Mouse (Mus musculus) embryonic facial prominence, embryonic 11.5 days (tissue): ENCODE data around the gene Sbf2. TPM values are rescaled to one million over a fixed set of nuclear protein-coding genes. Genes with fewer than 3 reads are reported as not detected.

Experiments used
- ATAC-seq: fragments of 200-750 bp; cut with Nextera tagmentation; replicated peaks from 2 replicates; pipeline ENCODE4 v1.8.0; 2017; ENCODE audit warnings: low read depth; ENCODE audit not compliant: insufficient number of reproducible peaks, low FRiP score, low TSS enrichment
- DNase-seq: peaks from one replicate; pipeline ENCODE4 v3.0.0-alpha.2; 2015; ENCODE audit warnings: low spot score
- H3K27ac ChIP-seq: fragments of 300-500 bp; sonication (generic); replicated peaks from 2 replicates; pipeline ENCODE4 v1.5.1; 2014; ENCODE audit warnings: mild to moderate bottlenecking, low read depth, low read length, control low read depth
- H3K27me3 ChIP-seq: fragments of 300-500 bp; sonication (generic); 2 replicates; pipeline ENCODE4 v1.6.1; 2014; ENCODE audit warnings: mild to moderate bottlenecking, low read length, moderate library complexity, mixed read lengths; ENCODE audit not compliant: control insufficient read depth, insufficient read depth
- H3K36me3 ChIP-seq: fragments of 300-500 bp; sonication (generic); replicated peaks from 2 replicates; pipeline ENCODE4 v1.6.1; 2014; ENCODE audit warnings: low read depth, mild to moderate bottlenecking, low read length, moderate library complexity, mixed read lengths; ENCODE audit not compliant: control insufficient read depth, insufficient read depth
- H3K4me1 ChIP-seq: fragments of 300-500 bp; sonication (generic); 2 replicates; pipeline ENCODE4 v1.6.1; 2014; ENCODE audit warnings: low read length, mixed read lengths; ENCODE audit not compliant: control insufficient read depth, insufficient read depth
- H3K4me2 ChIP-seq: fragments of 300-500 bp; sonication (generic); 2 replicates; pipeline ENCODE4 v1.6.1; 2014; ENCODE audit warnings: low read depth, mild to moderate bottlenecking, control low read depth, low read length, moderate library complexity
- H3K4me3 ChIP-seq: fragments of 300-500 bp; sonication (generic); 2 replicates; pipeline ENCODE4 v1.5.1; 2014; ENCODE audit warnings: low read depth, low read length, control low read depth
- H3K9ac ChIP-seq: fragments of 300-500 bp; sonication (generic); replicated peaks from 2 replicates; pipeline ENCODE4 v1.6.1; 2014; ENCODE audit warnings: mild to moderate bottlenecking, control low read depth, low read length
- H3K9me3 ChIP-seq: fragments of 300-500 bp; sonication (generic); replicated peaks from 2 replicates; pipeline ENCODE4 v1.6.1; 2016; ENCODE audit warnings: mild to moderate bottlenecking, low read length, inconsistent platforms, mixed read lengths; ENCODE audit not compliant: control insufficient read depth
- WGBS: fragments of 180-500 bp; shearing (Covaris S2); extraction: QIAGEN DNeasy Blood & Tissue Kit; methylation state at CpG from one replicate; pipeline ENCODE4 v1.1.7; 2014; 5-methylcytosine and 5-hydroxymethylcytosine counted together
- polyA plus RNA-seq: library from polyadenylated mRNA; unstranded; fragments of >200 nt; fragmentation: Nextera tagmentation; extraction: Ambion mirVana; gene quantifications from 2 replicates; pipeline ENCODE4 v1.2.1, GENCODE M21; 2014

Gene Sbf2
- polyA plus RNA-seq, 1 experiment from 2014 or later = 25.4 TPM

- no peaks in the 10 kb centered on the region for H3K9me3 ChIP-seq
- WGBS = 82% methylated on average over 4 of the region's 4 CpGs
- no peak for DNase-seq
- no peaks in the 10 kb centered on the region for H3K36me3 ChIP-seq
- no peak overlapping the region for H3K27ac ChIP-seq
- H3K27me3 ChIP-seq = no peaks in the 10 kb centered on the region
- H3K4me1 ChIP-seq = no peaks in the 10 kb centered on the region
- H3K4me3 ChIP-seq = no peak overlapping the region
- H3K9ac ChIP-seq = no peak overlapping the region
- ATAC-seq = no peak
- no peak overlapping the region for H3K4me2 ChIP-seq
These were observed 242.2 kb downstream of the Sbf2 start for GRCm38 (mm10) chr7:110372529-110372928.

GRCm38 (mm10) chr7:110362005-110362404, 252.7 kb downstream of the Sbf2 start:
- no peak overlapping the region for H3K4me3 ChIP-seq
- H3K9me3 ChIP-seq = no peaks in the 10 kb centered on the region
- no peak overlapping the region for H3K4me2 ChIP-seq
- H3K36me3 ChIP-seq = no peaks in the 10 kb centered on the region; the same call in none of the 2 replicates
- DNase-seq (no peak), ATAC-seq (no peak)
- no peaks in the 10 kb centered on the region for H3K27me3 ChIP-seq
- 93% methylated on average over 11 of the region's 11 CpGs for WGBS
- no peak overlapping the region for H3K9ac ChIP-seq
- H3K4me1 ChIP-seq = no peaks in the 10 kb centered on the region
- no peak overlapping the region for H3K27ac ChIP-seq

- 91% methylated on average over 1 of the region's 1 CpGs for WGBS
- Histone ChIP-seq H3K9ac (no peak overlapping the region), H3K4me1 (no peaks in the 10 kb centered on the region), H3K36me3 (no peaks in the 10 kb centered on the region; the same call in 1 of the 2 replicates), H3K27me3 (no peaks in the 10 kb centered on the region), H3K4me2 (no peak overlapping the region), H3K4me3 (no peak overlapping the region), H3K27ac (no peak overlapping the region), H3K9me3 (no peaks in the 10 kb centered on the region)
- no peak for DNase-seq
- no peak for ATAC-seq
These were observed 253.2 kb downstream of the Sbf2 start for GRCm38 (mm10) chr7:110361516-110361915.

GRCm38 (mm10) chr7:110359391-110359790, 255.3 kb downstream of the Sbf2 start:
- WGBS = 96% methylated on average over 2 of the region's 2 CpGs
- H3K4me2 ChIP-seq = no peak overlapping the region
- no peaks in the 10 kb centered on the region for H3K9me3 ChIP-seq
- H3K9ac ChIP-seq = no peak overlapping the region
- H3K27ac ChIP-seq = no peak overlapping the region
- H3K4me3 ChIP-seq = no peak overlapping the region
- H3K4me1 ChIP-seq = no peaks in the 10 kb centered on the region
- H3K27me3 ChIP-seq = no peaks in the 10 kb centered on the region
- no peak for ATAC-seq
- H3K36me3 ChIP-seq = no peaks in the 10 kb centered on the region
- DNase-seq = no peak

- no peaks in the 10 kb centered on the region for H3K4me1 ChIP-seq
- H3K27me3 ChIP-seq = no peaks in the 10 kb centered on the region
- no peak for DNase-seq
- ATAC-seq = no peak
- no peak overlapping the region for H3K9ac ChIP-seq
- H3K9me3 ChIP-seq = no peaks in the 10 kb centered on the region
- no peak overlapping the region for H3K4me2 ChIP-seq
- WGBS = 91% methylated on average over 2 of the region's 2 CpGs
- H3K36me3 ChIP-seq = no peaks in the 10 kb centered on the region
- no peak overlapping the region for H3K27ac ChIP-seq
- no peak overlapping the region for H3K4me3 ChIP-seq
These were observed 260.8 kb downstream of the Sbf2 start for GRCm38 (mm10) chr7:110353971-110354370.

GRCm38 (mm10) chr7:110347250-110347649, 267.5 kb downstream of the Sbf2 start:
- no peaks in the 10 kb centered on the region for H3K4me1 ChIP-seq
- no peak overlapping the region for H3K9ac ChIP-seq
- ATAC-seq (no peak), DNase-seq (no peak)
- H3K27me3 ChIP-seq = no peaks in the 10 kb centered on the region
- 77% methylated on average over 1 of the region's 1 CpGs for WGBS
- no peaks in the 10 kb centered on the region; the same call in 1 of the 2 replicates for H3K36me3 ChIP-seq
- no peak overlapping the region for H3K4me2 ChIP-seq
- H3K4me3 ChIP-seq = no peak overlapping the region
- H3K9me3 ChIP-seq = no peaks in the 10 kb centered on the region; the same call in 1 of the 2 replicates
- no peak overlapping the region for H3K27ac ChIP-seq

- Histone ChIP-seq H3K9me3 (no peaks in the 10 kb centered on the region), H3K4me2 (no peak overlapping the region), H3K27me3 (no peaks in the 10 kb centered on the region), H3K4me1 (no peaks in the 10 kb centered on the region), H3K4me3 (no peak overlapping the region), H3K9ac (no peak overlapping the region), H3K36me3 (no peaks in the 10 kb centered on the region), H3K27ac (no peak overlapping the region)
- WGBS = 87% methylated on average over 4 of the region's 4 CpGs
- DNase-seq (no peak), ATAC-seq (no peak)
These were observed 277.1 kb downstream of the Sbf2 start for GRCm38 (mm10) chr7:110337601-110338000.

- H3K36me3 ChIP-seq = peaks cover 2% of the 10 kb centered on the region; the same call in 1 of the 2 replicates
- no peak overlapping the region for H3K4me2 ChIP-seq
- ATAC-seq = no peak
- H3K9ac ChIP-seq = no peak overlapping the region
- 91% methylated on average over 5 of the region's 5 CpGs for WGBS
- DNase-seq = no peak
- no peaks in the 10 kb centered on the region for H3K4me1 ChIP-seq
- H3K4me3 ChIP-seq = no peak overlapping the region
- no peaks in the 10 kb centered on the region for H3K9me3 ChIP-seq
- H3K27me3 ChIP-seq = no peaks in the 10 kb centered on the region
- no peak overlapping the region for H3K27ac ChIP-seq
These were observed 289.2 kb downstream of the Sbf2 start for GRCm38 (mm10) chr7:110325381-110326110.
